ENCODE assay signal across 8 mouse cellular contexts in genomic region chr2:148397784-148398100, GRCm38 (mm10). TPM values are rescaled to one million over a fixed set of nuclear protein-coding genes. Genes with fewer than 3 reads are reported as not detected.
A peak's percentile ranks its signal among the peaks of the same experiment; 100 is the strongest.
DNase-seq lines count a peak whose midpoint lies in the region; ATAC-seq and TF ChIP-seq lines count a peak whose summit lies in the region.

No protein-coding gene starts in this region.

- H3K27ac ChIP-seq in limb, embryonic 13.5 days: no peak overlapping the region
- no peak overlapping the region for H3K27ac ChIP-seq in limb, embryonic 10.5 days
- peak overlapping the region; percentile 27; the same call in 1 of the 2 replicates for H3K27ac ChIP-seq in bone marrow, adult 2 months (ENCODE audit: control insufficient read depth, insufficient read depth, low read depth, low read length, poor library complexity)
- H3K27ac ChIP-seq in forebrain, embryonic 10.5 days: no peak overlapping the region

- H3K4me3 ChIP-seq in limb, embryonic 13.5 days: no peak overlapping the region
- H3K4me3 ChIP-seq in limb, embryonic 10.5 days: no peak overlapping the region
- no peak overlapping the region for H3K4me3 ChIP-seq in bone marrow, adult 2 months (replicated peaks; ENCODE audit: control insufficient read depth, low read depth, low read length)
- H3K4me3 ChIP-seq in forebrain, embryonic 10.5 days: no peak overlapping the region

- TF ChIP-seq CTCF in bone marrow, adult 2 months (IDR thresholded peaks at IDR 0.05; ENCODE audit: control insufficient read depth, insufficient read depth, low read length): no peak

- intact Hi-C loops in heart, postnatal 14 days (cut with DNase I): loop anchor here (5.0 kb wide), 1 partner anchor 50 kb away; no protein-coding TSS in a partner anchor

- peaks cover 59% of the 10 kb centered on the region for H3K27me3 ChIP-seq in limb, embryonic 13.5 days
- peaks cover 57% of the 10 kb centered on the region for H3K27me3 ChIP-seq in limb, embryonic 10.5 days (ENCODE audit: low read depth, poor library complexity, severe bottlenecking)
- peaks cover 50% of the 10 kb centered on the region for H3K27me3 ChIP-seq in forebrain, embryonic 10.5 days (ENCODE audit: poor library complexity, severe bottlenecking)

- no peak for ATAC-seq in limb, embryonic 13.5 days (ENCODE audit: low FRiP score, low read depth)
- peak; percentile 0; the same call in 1 of the 2 replicates for ATAC-seq in megakaryocyte, adult 5-6 weeks (ENCODE audit: poor library complexity, severe bottlenecking)

- DNase-seq in limb, embryonic 10.5 days (ENCODE audit: low spot score): no peak
- peak; percentile 48 to 67 for DNase-seq in heart, postnatal 14 days
- DNase-seq in yolk sac, embryonic 10.5 days (ENCODE audit: low spot score): no peak
- DNase-seq in urinary bladder, adult 2 months (ENCODE audit: low spot score): no peak
- DNase-seq in forebrain, embryonic 10.5 days (ENCODE audit: extremely low spot score, low spot score): no peak

- WGBS in limb, embryonic 13.5 days: 78% methylated on average over 1 of the region's 1 CpGs
- WGBS in limb, embryonic 10.5 days: 88% methylated on average over 1 of the region's 1 CpGs
- WGBS in bone marrow, adult 2 months: 52% methylated on average over 1 of the region's 1 CpGs
- WGBS in forebrain, embryonic 10.5 days: 79% methylated on average over 1 of the region's 1 CpGs

- H3K9me3 ChIP-seq in limb, embryonic 13.5 days: no peaks in the 10 kb centered on the region
- H3K9me3 ChIP-seq in limb, embryonic 10.5 days (replicated peaks): no peaks in the 10 kb centered on the region
- no peaks in the 10 kb centered on the region for H3K9me3 ChIP-seq in forebrain, embryonic 10.5 days

- no peaks in the 10 kb centered on the region for H3K36me3 ChIP-seq in limb, embryonic 13.5 days
- H3K36me3 ChIP-seq in limb, embryonic 10.5 days: no peaks in the 10 kb centered on the region
- H3K36me3 ChIP-seq in forebrain, embryonic 10.5 days (replicated peaks): no peaks in the 10 kb centered on the region

- no peak for TF ChIP-seq POLR2A in bone marrow, adult 2 months (IDR thresholded peaks at IDR 0.05; ENCODE audit: borderline replicate concordance, control insufficient read depth, low read depth, low read length)

- H3K4me1 ChIP-seq in limb, embryonic 13.5 days: peaks cover 26% of the 10 kb centered on the region
- H3K4me1 ChIP-seq in limb, embryonic 10.5 days: peaks cover 15% of the 10 kb centered on the region
- peaks cover 7% of the 10 kb centered on the region for H3K4me1 ChIP-seq in bone marrow, adult 2 months (ENCODE audit: control insufficient read depth, insufficient read depth, low read length)
- peaks cover 19% of the 10 kb centered on the region for H3K4me1 ChIP-seq in forebrain, embryonic 10.5 days

- no peak overlapping the region for H3K9ac ChIP-seq in limb, embryonic 13.5 days

- peak overlapping the region; percentile 98 for H3K4me2 ChIP-seq in limb, embryonic 13.5 days (replicated peaks)

RNA-seq across cellular contexts. Expression of gene Sstr4, which starts 2.6 kb away (rescaled TPM):
- 2.0 and 2.5 TPM in 2 replicates for polyA plus RNA-seq in limb, embryonic 13.5 days (2015; fragmentation: Nextera tagmentation; extraction: Ambion mirVana)
- 0.18 and 0.26 TPM in 2 replicates for polyA plus RNA-seq in limb, embryonic 10.5 days (2016; fragmentation: Nextera tagmentation; extraction: Ambion mirVana)
- not detected in 2 replicates for polyA plus RNA-seq in bone marrow, adult 2 months (2011; ENCODE audit: insufficient read depth, insufficient read length, low replicate concordance, missing spikeins)
- total RNA-seq in heart, postnatal 14 days (2021): 1 to 10 TPM in 1 of 2 experiments, under 1 TPM in 1; 0.72 to 1.4 TPM
- total RNA-seq in megakaryocyte, adult 5-6 weeks (2015): 0.80 TPM in 1 of 2 replicates, not detected in the other
- total RNA-seq in megakaryocyte, adult 5-6 weeks (2017): 1.5 TPM in 1 of 2 replicates, not detected in the other
- polyA plus RNA-seq in urinary bladder, adult 2 months (2012; rRNA removed): 0.16 and 0.30 TPM in 2 replicates
- 1.1 TPM in 2 replicates for polyA plus RNA-seq in forebrain, embryonic 10.5 days (2016; fragmentation: Nextera tagmentation; extraction: Ambion mirVana)

RNA-seq across cellular contexts. Expression of gene Thbd, which starts 10.2 kb away (rescaled TPM):
- 12.0 and 13.4 TPM in 2 replicates for polyA plus RNA-seq in limb, embryonic 13.5 days (2015; fragmentation: Nextera tagmentation; extraction: Ambion mirVana)
- polyA plus RNA-seq in limb, embryonic 10.5 days (2016; fragmentation: Nextera tagmentation; extraction: Ambion mirVana): 2.8 and 4.0 TPM in 2 replicates
- polyA plus RNA-seq in bone marrow, adult 2 months (2011; ENCODE audit: insufficient read depth, insufficient read length, low replicate concordance, missing spikeins): 3.1 and 5.9 TPM in 2 replicates
- total RNA-seq in heart, postnatal 14 days (2021): 10 to 100 TPM; 59.9 to 68.8 TPM
- total RNA-seq in megakaryocyte, adult 5-6 weeks (2015): 31.0 and 33.5 TPM in 2 replicates
- total RNA-seq in megakaryocyte, adult 5-6 weeks (2017): 31.1 and 31.3 TPM in 2 replicates
- 48.9 and 55.0 TPM in 2 replicates for polyA plus RNA-seq in urinary bladder, adult 2 months (2012; rRNA removed)
- polyA plus RNA-seq in forebrain, embryonic 10.5 days (2016; fragmentation: Nextera tagmentation; extraction: Ambion mirVana): 4.1 and 4.8 TPM in 2 replicates

RNA-seq across cellular contexts. Expression of gene Cd93, which starts 45.6 kb away (rescaled TPM):
- polyA plus RNA-seq in limb, embryonic 13.5 days (2015; fragmentation: Nextera tagmentation; extraction: Ambion mirVana): 8.2 and 8.6 TPM in 2 replicates
- 5.0 and 5.5 TPM in 2 replicates for polyA plus RNA-seq in limb, embryonic 10.5 days (2016; fragmentation: Nextera tagmentation; extraction: Ambion mirVana)
- polyA plus RNA-seq in bone marrow, adult 2 months (2011; ENCODE audit: insufficient read depth, insufficient read length, low replicate concordance, missing spikeins): 9.0 and 14.5 TPM in 2 replicates
- 100 to 1,000 TPM; 123 to 126 TPM for total RNA-seq in heart, postnatal 14 days (2021)
- total RNA-seq in megakaryocyte, adult 5-6 weeks (2015): 48.5 and 49.1 TPM in 2 replicates
- total RNA-seq in megakaryocyte, adult 5-6 weeks (2017): 61.8 and 65.4 TPM in 2 replicates
- polyA plus RNA-seq in urinary bladder, adult 2 months (2012; rRNA removed): 11.9 and 15.2 TPM in 2 replicates
- 5.0 and 5.1 TPM in 2 replicates for polyA plus RNA-seq in forebrain, embryonic 10.5 days (2016; fragmentation: Nextera tagmentation; extraction: Ambion mirVana)

Comparison
In these comparisons a context has a peak if more than half of its experiments do, and no peak if none do; other contexts are left out.
1. DNase-seq: peak in heart, postnatal 14 days (2 of 2); none in limb, embryonic 10.5 days (single experiment), yolk sac, embryonic 10.5 days (single experiment), urinary bladder, adult 2 months (single experiment) and forebrain, embryonic 10.5 days (single experiment).